Mouse (Mus musculus) thymus, postnatal 14 days (tissue): ENCODE results near the gene Chrm2.

Experiments used
- DNase-seq: peaks from one replicate; pipeline ENCODE4 v3.0.0; 2021

The Chrm2 gene

GRCm38 (mm10) chr6:36523599-36523998 lies 135.7 kb downstream of the Chrm2 start:
- DNase-seq = no peak

DNA sequence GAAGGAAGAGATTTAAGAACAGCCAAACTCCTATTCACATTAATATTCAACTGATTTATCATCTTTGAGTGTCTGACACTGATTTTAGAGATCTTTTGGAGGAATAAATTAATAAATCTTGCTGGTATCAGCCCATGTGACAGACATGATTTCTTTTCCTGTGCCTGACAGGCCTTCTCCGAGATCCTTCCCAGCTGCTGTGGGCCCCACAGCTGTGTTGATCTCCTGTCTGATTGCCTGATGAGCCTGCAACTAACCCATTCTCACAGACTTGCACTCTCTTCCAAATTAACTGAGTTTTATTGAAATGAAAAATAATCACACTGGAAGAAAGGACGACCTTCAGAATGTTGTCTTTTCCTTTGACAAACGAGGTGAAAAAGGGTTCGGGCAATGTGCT lies 140.6 kb downstream of the Chrm2 start:
- no peak for DNase-seq

- DNase-seq = no peak
Observed at GRCm38 (mm10) chr6:36541247-36541646, 153.4 kb downstream of the Chrm2 start.

DNA sequence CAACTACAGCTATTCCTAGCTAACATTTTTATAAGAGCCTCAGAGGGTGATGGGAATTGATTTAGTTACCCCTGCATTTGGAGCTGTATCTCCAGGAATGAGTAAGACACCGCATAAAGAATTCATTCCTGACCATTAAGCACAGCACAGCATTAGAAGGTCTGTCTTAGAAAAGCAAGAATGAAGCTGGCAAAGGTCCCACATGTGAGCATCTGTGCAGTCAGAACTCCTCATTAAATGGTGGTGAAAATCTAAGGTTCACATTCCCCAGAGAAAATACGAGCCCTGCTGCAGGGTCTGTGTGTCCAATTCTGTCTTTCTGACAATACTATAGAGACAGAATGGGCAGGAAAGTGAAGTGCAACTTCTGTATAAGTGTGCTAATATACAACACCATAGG lies 179.0 kb downstream of the Chrm2 start:
- DNase-seq = no peak
